Mouse (Mus musculus): ENCODE data around the gene Slc51a. TPM values are rescaled to one million over a fixed set of nuclear protein-coding genes. Genes with fewer than 3 reads are reported as not detected.

Slc51a gene
- polyA plus RNA-seq, 1 experiment from 2014 or later, result 0.34 TPM

GRCm38 (mm10) chr16:32469404-32470105, 18.1 kb downstream of the Slc51a start:
- no peak overlapping the region for H3K4me3 ChIP-seq (ENCODE audit: low read depth, low read length)
- H3K9ac ChIP-seq (replicated peaks; ENCODE audit: low read length), result no peak overlapping the region
- no peaks in the 10 kb centered on the region for H3K9me3 ChIP-seq (replicated peaks; ENCODE audit: control insufficient read depth, low read length)
- no peak overlapping the region for H3K27ac ChIP-seq (replicated peaks; ENCODE audit: low read depth, low read length)
- no peaks in the 10 kb centered on the region for H3K27me3 ChIP-seq (ENCODE audit: control insufficient read depth, insufficient read depth, low read length)
- no peaks in the 10 kb centered on the region; the same call in 1 of the 2 replicates for H3K36me3 ChIP-seq (replicated peaks; ENCODE audit: control insufficient read depth, insufficient read depth, low read depth, low read length)
- no peak for DNase-seq (ENCODE audit: low spot score)
- WGBS, result 77% methylated on average over 5 of the region's 5 CpGs
- H3K4me2 ChIP-seq (ENCODE audit: low read depth, low read length), result no peak overlapping the region
- no peak for ATAC-seq (replicated peaks; ENCODE audit: insufficient number of reproducible peaks, low FRiP score, low TSS enrichment, low read depth)
- no peaks in the 10 kb centered on the region for H3K4me1 ChIP-seq (ENCODE audit: control insufficient read depth, insufficient read depth, low read length)

- no peaks in the 10 kb centered on the region for H3K4me1 ChIP-seq (ENCODE audit: control insufficient read depth, insufficient read depth, low read length)
- DNase-seq (ENCODE audit: low spot score) (no peak), ATAC-seq (replicated peaks; ENCODE audit: insufficient number of reproducible peaks, low FRiP score, low TSS enrichment, low read depth) (no peak)
- no peaks in the 10 kb centered on the region for H3K9me3 ChIP-seq (replicated peaks; ENCODE audit: control insufficient read depth, low read length)
- no peak overlapping the region for H3K9ac ChIP-seq (replicated peaks; ENCODE audit: low read length)
- no peaks in the 10 kb centered on the region for H3K27me3 ChIP-seq (ENCODE audit: control insufficient read depth, insufficient read depth, low read length)
- WGBS, result 71% methylated on average over 3 of the region's 3 CpGs
- H3K27ac ChIP-seq (replicated peaks; ENCODE audit: low read depth, low read length), result no peak overlapping the region
- no peak overlapping the region for H3K4me3 ChIP-seq (ENCODE audit: low read depth, low read length)
- no peak overlapping the region for H3K4me2 ChIP-seq (ENCODE audit: low read depth, low read length)
- H3K36me3 ChIP-seq (replicated peaks; ENCODE audit: control insufficient read depth, insufficient read depth, low read depth, low read length), result peaks cover 3% of the 10 kb centered on the region
Observed at GRCm38 (mm10) chr16:32468488-32468887, 19.2 kb downstream of the Slc51a start.

- DNase-seq (ENCODE audit: low spot score), result no peak
- ATAC-seq (replicated peaks; ENCODE audit: insufficient number of reproducible peaks, low FRiP score, low TSS enrichment, low read depth), result no peak
- 0% methylated on average over 1 of the region's 1 CpGs for WGBS
- no peak overlapping the region for H3K4me3 ChIP-seq (ENCODE audit: low read depth, low read length)
- no peak overlapping the region for H3K4me2 ChIP-seq (ENCODE audit: low read depth, low read length)
- no peaks in the 10 kb centered on the region for H3K4me1 ChIP-seq (ENCODE audit: control insufficient read depth, insufficient read depth, low read length)
- no peaks in the 10 kb centered on the region for H3K9me3 ChIP-seq (replicated peaks; ENCODE audit: control insufficient read depth, low read length)
- H3K9ac ChIP-seq (replicated peaks; ENCODE audit: low read length), result no peak overlapping the region
- H3K27ac ChIP-seq (replicated peaks; ENCODE audit: low read depth, low read length), result no peak overlapping the region
- H3K27me3 ChIP-seq (ENCODE audit: control insufficient read depth, insufficient read depth, low read length), result no peaks in the 10 kb centered on the region
- H3K36me3 ChIP-seq (replicated peaks; ENCODE audit: control insufficient read depth, insufficient read depth, low read depth, low read length), result peaks cover 3% of the 10 kb centered on the region
Observed at GRCm38 (mm10) chr16:32464908-32465307, 22.8 kb downstream of the Slc51a start.

- no peak overlapping the region for H3K4me3 ChIP-seq (ENCODE audit: low read depth, low read length)
Observed at GRCm38 (mm10) chr16:32463426-32463825, 24.3 kb downstream of the Slc51a start.

GRCm38 (mm10) chr16:32462950-32463349, 24.7 kb downstream of the Slc51a start:
- ATAC-seq (replicated peaks; ENCODE audit: insufficient number of reproducible peaks, low FRiP score, low TSS enrichment, low read depth), result no peak
- Histone ChIP-seq H3K9me3 (replicated peaks; ENCODE audit: control insufficient read depth, low read length) (no peaks in the 10 kb centered on the region), H3K4me3 (ENCODE audit: low read depth, low read length) (no peak overlapping the region), H3K4me1 (ENCODE audit: control insufficient read depth, insufficient read depth, low read length) (no peaks in the 10 kb centered on the region), H3K9ac (replicated peaks; ENCODE audit: low read length) (no peak overlapping the region), H3K27ac (replicated peaks; ENCODE audit: low read depth, low read length) (no peak overlapping the region), H3K27me3 (ENCODE audit: control insufficient read depth, insufficient read depth, low read length) (no peaks in the 10 kb centered on the region), H3K36me3 (replicated peaks; ENCODE audit: control insufficient read depth, insufficient read depth, low read depth, low read length) (peaks cover 3% of the 10 kb centered on the region), H3K4me2 (ENCODE audit: low read depth, low read length) (no peak overlapping the region)
- no peak for DNase-seq (ENCODE audit: low spot score)
- WGBS, result 95% methylated on average over 16 of the region's 16 CpGs

More at GRCm38 (mm10) chr16:32463426-32463825, 24.3 kb downstream of the Slc51a start:
- peaks cover 3% of the 10 kb centered on the region for H3K36me3 ChIP-seq (replicated peaks; ENCODE audit: control insufficient read depth, insufficient read depth, low read depth, low read length)
- ATAC-seq (replicated peaks; ENCODE audit: insufficient number of reproducible peaks, low FRiP score, low TSS enrichment, low read depth), result no peak
- WGBS, result 100% methylated on average over 2 of the region's 2 CpGs
- no peak overlapping the region for H3K9ac ChIP-seq (replicated peaks; ENCODE audit: low read length)
- H3K27me3 ChIP-seq (ENCODE audit: control insufficient read depth, insufficient read depth, low read length), result no peaks in the 10 kb centered on the region
- DNase-seq (ENCODE audit: low spot score), result no peak
- no peak overlapping the region for H3K27ac ChIP-seq (replicated peaks; ENCODE audit: low read depth, low read length)
- no peaks in the 10 kb centered on the region for H3K4me1 ChIP-seq (ENCODE audit: control insufficient read depth, insufficient read depth, low read length)
- no peak overlapping the region for H3K4me2 ChIP-seq (ENCODE audit: low read depth, low read length)
- no peaks in the 10 kb centered on the region for H3K9me3 ChIP-seq (replicated peaks; ENCODE audit: control insufficient read depth, low read length)

- ATAC-seq (replicated peaks; ENCODE audit: insufficient number of reproducible peaks, low FRiP score, low TSS enrichment, low read depth) (no peak), DNase-seq (ENCODE audit: low spot score) (no peak)
- no peak overlapping the region for H3K27ac ChIP-seq (replicated peaks; ENCODE audit: low read depth, low read length)
- H3K4me1 ChIP-seq (ENCODE audit: control insufficient read depth, insufficient read depth, low read length), result no peaks in the 10 kb centered on the region
- peaks cover 3% of the 10 kb centered on the region; the same call in 1 of the 2 replicates for H3K36me3 ChIP-seq (replicated peaks; ENCODE audit: control insufficient read depth, insufficient read depth, low read depth, low read length)
- no peaks in the 10 kb centered on the region for H3K9me3 ChIP-seq (replicated peaks; ENCODE audit: control insufficient read depth, low read length)
- H3K4me2 ChIP-seq (ENCODE audit: low read depth, low read length), result no peak overlapping the region
- H3K4me3 ChIP-seq (ENCODE audit: low read depth, low read length), result no peak overlapping the region
- H3K27me3 ChIP-seq (ENCODE audit: control insufficient read depth, insufficient read depth, low read length), result no peaks in the 10 kb centered on the region
- WGBS, result 86% methylated on average over 5 of the region's 5 CpGs
- H3K9ac ChIP-seq (replicated peaks; ENCODE audit: low read length), result no peak overlapping the region
Observed at GRCm38 (mm10) chr16:32461713-32462112, 26.0 kb downstream of the Slc51a start.

GRCm38 (mm10) chr16:32460518-32460917, 27.2 kb downstream of the Slc51a start:
- WGBS, result 55% methylated on average over 4 of the region's 4 CpGs
- no peak overlapping the region for H3K4me3 ChIP-seq (ENCODE audit: low read depth, low read length)
- DNase-seq (ENCODE audit: low spot score) (no peak), ATAC-seq (replicated peaks; ENCODE audit: insufficient number of reproducible peaks, low FRiP score, low TSS enrichment, low read depth) (no peak)
- no peak overlapping the region for H3K4me2 ChIP-seq (ENCODE audit: low read depth, low read length)
- no peaks in the 10 kb centered on the region for H3K9me3 ChIP-seq (replicated peaks; ENCODE audit: control insufficient read depth, low read length)
- H3K36me3 ChIP-seq (replicated peaks; ENCODE audit: control insufficient read depth, insufficient read depth, low read depth, low read length), result peaks cover 3% of the 10 kb centered on the region; the same call in 1 of the 2 replicates
- no peak overlapping the region for H3K9ac ChIP-seq (replicated peaks; ENCODE audit: low read length)
- no peak overlapping the region for H3K27ac ChIP-seq (replicated peaks; ENCODE audit: low read depth, low read length)
- H3K4me1 ChIP-seq (ENCODE audit: control insufficient read depth, insufficient read depth, low read length), result no peaks in the 10 kb centered on the region
- no peaks in the 10 kb centered on the region for H3K27me3 ChIP-seq (ENCODE audit: control insufficient read depth, insufficient read depth, low read length)

- H3K27me3 ChIP-seq (ENCODE audit: control insufficient read depth, insufficient read depth, low read length), result no peaks in the 10 kb centered on the region
- peak; percentile 57 for DNase-seq (ENCODE audit: low spot score)
- H3K4me2 ChIP-seq (ENCODE audit: low read depth, low read length), result no peak overlapping the region
- H3K4me1 ChIP-seq (ENCODE audit: control insufficient read depth, insufficient read depth, low read length), result no peaks in the 10 kb centered on the region
- no peak overlapping the region for H3K27ac ChIP-seq (replicated peaks; ENCODE audit: low read depth, low read length)
- no peaks in the 10 kb centered on the region; the same call in 1 of the 2 replicates for H3K36me3 ChIP-seq (replicated peaks; ENCODE audit: control insufficient read depth, insufficient read depth, low read depth, low read length)
- ATAC-seq (replicated peaks; ENCODE audit: insufficient number of reproducible peaks, low FRiP score, low TSS enrichment, low read depth), result no peak
- no peak overlapping the region for H3K4me3 ChIP-seq (ENCODE audit: low read depth, low read length)
- H3K9me3 ChIP-seq (replicated peaks; ENCODE audit: control insufficient read depth, low read length), result no peaks in the 10 kb centered on the region
- 59% methylated on average over 10 of the region's 10 CpGs for WGBS
- H3K9ac ChIP-seq (replicated peaks; ENCODE audit: low read length), result no peak overlapping the region
Observed at GRCm38 (mm10) chr16:32457589-32458386, 29.9 kb downstream of the Slc51a start.

Data from embryonic facial prominence, embryonic 11.5 days (tissue).